ENCODE assay signal across 8 mouse cellular contexts in the genomic region with DNA sequence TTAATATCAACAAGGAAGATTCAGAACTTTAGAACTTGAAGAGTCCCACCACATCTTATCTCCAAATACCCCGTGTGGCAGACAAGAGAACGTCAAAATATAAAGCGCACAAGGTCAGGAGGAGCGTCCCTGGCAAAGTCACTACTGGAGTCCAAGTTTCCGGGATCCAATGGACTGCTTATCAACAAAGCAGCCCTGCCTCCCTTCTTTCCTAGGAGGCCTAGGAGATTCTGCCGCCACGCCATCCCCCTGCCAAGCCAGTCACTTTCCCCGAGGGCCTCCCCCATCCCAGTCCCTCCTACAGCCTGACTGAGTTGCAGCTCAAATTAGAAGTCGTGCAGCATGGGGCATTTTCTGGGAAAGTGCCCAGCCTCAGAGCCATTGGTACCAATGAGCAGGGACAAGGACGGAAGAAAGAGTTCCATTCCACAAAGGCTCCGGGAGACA. TPM values are rescaled to one million over a fixed set of nuclear protein-coding genes. Genes with fewer than 3 reads are reported as not detected.
DNase-seq lines count a peak whose midpoint lies in the region; ATAC-seq and TF ChIP-seq lines count a peak whose summit lies in the region.

No protein-coding gene starts in this region.

- H3K4me1 ChIP-seq in thymus, adult 2 months (replicated peaks; ENCODE audit: control insufficient read depth, insufficient read depth, low read length) = peaks cover 7% of the 10 kb centered on the region
- H3K4me1 ChIP-seq in embryonic fibroblast, embryonic 13.5 days (ENCODE audit: control insufficient read depth, insufficient read depth, low read length) = peaks cover 2% of the 10 kb centered on the region; the same call in 1 of the 2 replicates
- peaks cover 26% of the 10 kb centered on the region for H3K4me1 ChIP-seq in heart, embryonic 15.5 days (replicated peaks)
- H3K4me1 ChIP-seq in lung, embryonic 16.5 days (replicated peaks; ENCODE audit: control insufficient read depth, insufficient read depth, low read length) = peaks cover 20% of the 10 kb centered on the region

- TF ChIP-seq CTCF in thymus, adult 2 months (IDR thresholded peaks at IDR 0.05; ENCODE audit: borderline replicate concordance, control insufficient read depth, extremely low read depth, insufficient read depth, low read length, poor library complexity) = no peak
- TF ChIP-seq CTCF in embryonic fibroblast, embryonic 13.5 days (IDR thresholded peaks at IDR 0.05; ENCODE audit: borderline replicate concordance, insufficient read depth, low read length) = no peak

- H3K9ac ChIP-seq in heart, embryonic 15.5 days = peak overlapping the region; percentile 74
- peak overlapping the region; percentile 70 for H3K9ac ChIP-seq in lung, embryonic 16.5 days (ENCODE audit: low read length)

- no peak for TF ChIP-seq POLR2A in thymus, adult 2 months (IDR thresholded peaks at IDR 0.05; ENCODE audit: control insufficient read depth, extremely low read depth, insufficient read depth, low read length, poor library complexity)
- TF ChIP-seq POLR2A in embryonic fibroblast, embryonic 13.5 days (IDR thresholded peaks at IDR 0.05; ENCODE audit: low read depth, low read length) = no peak

- H3K27ac ChIP-seq in thymus, adult 2 months (ENCODE audit: control insufficient read depth, insufficient read depth, low read length) = peak overlapping the region; percentile 1; the same call in 1 of the 2 replicates
- H3K27ac ChIP-seq in embryonic fibroblast, embryonic 13.5 days (ENCODE audit: insufficient read depth, low read length) = peak overlapping the region; percentile 9; the same call in 1 of the 2 replicates
- peak overlapping the region; percentile 89 for H3K27ac ChIP-seq in heart, embryonic 15.5 days
- peak overlapping the region; percentile 20 for H3K27ac ChIP-seq in lung, embryonic 16.5 days (ENCODE audit: low read length)

- no peaks in the 10 kb centered on the region for H3K27me3 ChIP-seq in thymus, adult 2 months (ENCODE audit: control insufficient read depth, insufficient read depth, low read length)
- no peaks in the 10 kb centered on the region for H3K27me3 ChIP-seq in heart, embryonic 15.5 days
- H3K27me3 ChIP-seq in lung, embryonic 16.5 days (ENCODE audit: control insufficient read depth, insufficient read depth, low read depth, low read length) = no peaks in the 10 kb centered on the region

- H3K9me3 ChIP-seq in heart, embryonic 15.5 days (replicated peaks) = no peaks in the 10 kb centered on the region
- no peaks in the 10 kb centered on the region for H3K9me3 ChIP-seq in lung, embryonic 16.5 days (ENCODE audit: control insufficient read depth, low read length)

- 42% methylated on average over 11 of the region's 11 CpGs for WGBS in thymus, adult 2 months
- 7% methylated on average over 11 of the region's 11 CpGs for WGBS in heart, embryonic 15.5 days
- 11% methylated on average over 11 of the region's 11 CpGs for WGBS in lung, embryonic 16.5 days

- H3K4me2 ChIP-seq in heart, embryonic 15.5 days = peak overlapping the region; percentile 82
- H3K4me2 ChIP-seq in lung, embryonic 16.5 days (ENCODE audit: low read depth, low read length) = peak overlapping the region; percentile 73

- no peaks in the 10 kb centered on the region for H3K36me3 ChIP-seq in thymus, adult 2 months (ENCODE audit: control insufficient read depth, insufficient read depth, low read length)
- no peaks in the 10 kb centered on the region for H3K36me3 ChIP-seq in heart, embryonic 15.5 days
- H3K36me3 ChIP-seq in lung, embryonic 16.5 days (ENCODE audit: control insufficient read depth, insufficient read depth, low read length) = no peaks in the 10 kb centered on the region

- ATAC-seq in heart, embryonic 15.5 days (replicated peaks; ENCODE audit: insufficient number of reproducible peaks, insufficient read depth, low FRiP score, low read depth) = no peak
- no peak for ATAC-seq in lung, embryonic 16.5 days (ENCODE audit: low read depth)

- no peak for DNase-seq in thymus, adult 2 months
- DNase-seq in thymus, postnatal 0 days (ENCODE audit: low spot score) = no peak
- peak; percentile 19 to 48 for DNase-seq in kidney, postnatal 36 days
- DNase-seq in right cerebral cortex, postnatal 14 days = peak; percentile 57
- DNase-seq in spleen, postnatal 14 days (ENCODE audit: low spot score in 2 of 2) = no peak

- peak overlapping the region; percentile 63 for H3K4me3 ChIP-seq in thymus, adult 2 months (ENCODE audit: control insufficient read depth, insufficient read depth, low read length)
- peak overlapping the region; percentile 74 for H3K4me3 ChIP-seq in embryonic fibroblast, embryonic 13.5 days (ENCODE audit: insufficient read depth, low read length)
- H3K4me3 ChIP-seq in heart, embryonic 15.5 days = peak overlapping the region; percentile 72
- H3K4me3 ChIP-seq in lung, embryonic 16.5 days (ENCODE audit: low read length) = peak overlapping the region; percentile 62

RNA-seq across cellular contexts. Expression of a gene that starts 0.8 kb away (rescaled TPM):
- polyA plus RNA-seq in thymus, adult 2 months (2012; rRNA removed) = 85.1 and 99.5 TPM in 2 replicates
- 12.7 and 17.6 TPM in 2 replicates for polyA plus RNA-seq in thymus, postnatal 0 days (2015; fragmentation: Nextera tagmentation; extraction: Ambion mirVana)
- 30.3 and 36.2 TPM in 2 replicates for polyA plus RNA-seq in embryonic fibroblast, embryonic 13.5 days (2011; ENCODE audit: insufficient read length, low read depth, missing spikeins)
- polyA plus RNA-seq in heart, embryonic 15.5 days (2015; fragmentation: Nextera tagmentation; extraction: Ambion mirVana) = 30.0 and 37.8 TPM in 2 replicates
- 29.6 and 33.4 TPM in 2 replicates for polyA plus RNA-seq in lung, embryonic 16.5 days (2015; fragmentation: Nextera tagmentation; extraction: Ambion mirVana)

RNA-seq across cellular contexts. Expression of a gene that starts 1.2 kb away (rescaled TPM):
- 2.8 and 5.2 TPM in 2 replicates for polyA plus RNA-seq in thymus, adult 2 months (2012; rRNA removed)
- polyA plus RNA-seq in thymus, postnatal 0 days (2015; fragmentation: Nextera tagmentation; extraction: Ambion mirVana) = 3.6 and 4.5 TPM in 2 replicates
- 0.48 and 0.53 TPM in 2 replicates for polyA plus RNA-seq in embryonic fibroblast, embryonic 13.5 days (2011; ENCODE audit: insufficient read length, low read depth, missing spikeins)
- 2.9 and 3.1 TPM in 2 replicates for polyA plus RNA-seq in heart, embryonic 15.5 days (2015; fragmentation: Nextera tagmentation; extraction: Ambion mirVana)
- 11.2 and 11.3 TPM in 2 replicates for polyA plus RNA-seq in lung, embryonic 16.5 days (2015; fragmentation: Nextera tagmentation; extraction: Ambion mirVana)

Comparison
In these comparisons a context has a peak if more than half of its experiments do, and no peak if none do; other contexts are left out.
1. DNase-seq: peak in kidney, postnatal 36 days (2 of 2) and right cerebral cortex, postnatal 14 days (single experiment); none in thymus, adult 2 months (single experiment), thymus, postnatal 0 days (single experiment) and spleen, postnatal 14 days (0 of 2).
2. H3K27ac ChIP-seq: peak in every context shown above with its lines; median percentile 89 in heart, embryonic 15.5 days; 20 in lung, embryonic 16.5 days; 9 in embryonic fibroblast, embryonic 13.5 days; 1 in thymus, adult 2 months.
3. Peak in every context shown above with its lines, with median percentiles within 50 percentile points of each other: H3K4me3 ChIP-seq.